Mouse (Mus musculus) frontal cortex, adult 2 months (tissue): ENCODE results near the gene Bcl2l13. TPM values are rescaled to one million over a fixed set of nuclear protein-coding genes. Genes with fewer than 3 reads are reported as not detected.

Source experiments
- DNase-seq, 2 experiments: peaks; one replicate each; pipeline ENCODE4 v3.0.0; 2022; ENCODE audit warnings: low spot score in 1 of 2; ENCODE audit errors: extremely low spot score in 1 of 2
- polyA plus RNA-seq: library from polyadenylated mRNA; depleted of rRNA; stranded (reverse); fragments of >200 nt; gene quantifications from 2 replicates; pipeline ENCODE4 v1.2.3, GENCODE M21; 2012; rRNA removed

The Bcl2l13 gene
- polyA plus RNA-seq, 1 experiment, result 23.8 TPM

GRCm38 (mm10) chr6:120926880-120927279 is 90.9 kb downstream of the Bcl2l13 start:
- no peak for DNase-seq

GRCm38 (mm10) chr6:120927765-120928164 is 91.8 kb downstream of the Bcl2l13 start:
- no peak for DNase-seq

DNA sequence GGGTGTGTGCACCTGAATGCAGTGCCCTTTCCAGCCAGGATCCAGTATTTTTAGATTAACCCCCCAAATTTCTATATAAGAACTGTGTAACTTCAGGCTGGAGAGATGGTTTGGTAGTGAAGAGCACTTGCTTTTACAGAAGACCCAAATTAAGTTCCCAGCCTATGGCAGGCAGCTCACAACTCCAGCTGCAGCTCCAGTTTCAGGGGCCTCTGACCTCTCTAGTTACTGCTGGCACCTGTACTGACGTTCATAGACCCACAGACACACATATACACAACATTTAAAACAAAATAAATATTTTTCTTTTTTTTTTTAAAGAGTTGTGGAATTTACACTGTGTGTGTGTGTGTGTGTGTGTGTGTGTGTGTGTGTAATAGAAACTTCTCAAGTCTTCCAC is 93.4 kb downstream of the Bcl2l13 start:
- DNase-seq, result no peak

DNA sequence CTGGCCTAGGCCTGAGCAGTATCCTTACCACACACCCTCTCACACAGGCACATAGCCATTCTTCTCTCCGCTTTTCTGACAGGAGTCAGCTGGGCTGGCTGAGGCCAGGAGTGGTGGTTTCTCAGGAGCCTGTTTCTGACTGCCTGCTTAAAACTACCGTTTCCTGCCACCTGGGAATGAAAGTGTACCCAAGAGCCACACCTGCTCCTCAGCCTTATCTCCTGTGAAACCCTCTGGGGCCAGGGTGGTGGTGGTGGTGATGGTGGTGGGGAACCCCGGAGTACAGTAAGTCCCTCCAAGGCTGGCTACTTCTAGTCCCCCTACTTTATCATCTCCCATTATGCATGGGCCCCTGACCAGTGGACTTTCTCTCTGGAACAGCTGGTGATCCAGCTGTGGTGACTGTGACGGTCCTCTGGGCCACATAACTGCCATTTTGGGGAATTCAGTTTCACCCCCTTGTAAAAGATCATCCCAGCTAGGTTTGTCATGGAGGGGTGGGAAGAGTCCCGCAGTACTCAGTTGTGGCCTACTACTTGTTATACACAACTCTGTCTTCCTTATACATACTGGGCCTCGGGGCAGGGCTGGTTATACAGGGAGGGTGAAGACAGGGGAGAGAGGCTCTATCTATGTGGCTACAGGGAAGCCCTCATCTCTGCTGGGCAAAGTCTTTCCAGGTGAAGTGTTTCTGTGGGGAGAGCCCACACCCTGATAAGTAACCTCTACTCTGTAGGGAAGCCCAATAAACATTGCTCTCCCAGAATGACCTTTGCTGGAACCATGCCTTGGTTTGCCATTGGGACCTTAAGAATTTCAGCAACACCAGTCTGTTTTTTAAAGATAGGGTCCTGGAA is 94.7 kb downstream of the Bcl2l13 start:
- DNase-seq, result no peak

- DNase-seq, result no peak
Measured at GRCm38 (mm10) chr6:120932597-120932996, 96.6 kb downstream of the Bcl2l13 start.

GRCm38 (mm10) chr6:120933670-120934069 is 97.7 kb downstream of the Bcl2l13 start:
- DNase-seq, result no peak

DNA sequence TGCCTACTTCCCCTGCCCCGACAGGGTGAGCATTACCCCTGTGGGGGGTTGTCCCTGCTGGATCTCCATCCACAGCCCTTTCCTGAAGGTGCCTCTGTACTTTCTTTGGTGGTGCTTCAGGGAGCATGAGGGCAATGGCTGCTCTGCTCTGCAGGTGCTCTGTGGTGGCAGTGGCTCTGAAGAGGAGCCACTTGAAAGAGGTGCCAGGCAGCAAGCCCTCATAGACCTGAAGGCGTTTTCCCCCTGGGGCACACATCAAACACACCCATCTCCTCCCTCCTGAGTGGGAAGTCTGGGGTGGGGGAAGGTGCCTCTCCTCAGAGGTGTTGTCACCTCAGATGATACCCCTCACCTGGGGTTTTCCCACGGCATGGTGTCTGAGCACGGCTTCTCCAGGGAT is 98.2 kb downstream of the Bcl2l13 start:
- DNase-seq, result no peak

DNA sequence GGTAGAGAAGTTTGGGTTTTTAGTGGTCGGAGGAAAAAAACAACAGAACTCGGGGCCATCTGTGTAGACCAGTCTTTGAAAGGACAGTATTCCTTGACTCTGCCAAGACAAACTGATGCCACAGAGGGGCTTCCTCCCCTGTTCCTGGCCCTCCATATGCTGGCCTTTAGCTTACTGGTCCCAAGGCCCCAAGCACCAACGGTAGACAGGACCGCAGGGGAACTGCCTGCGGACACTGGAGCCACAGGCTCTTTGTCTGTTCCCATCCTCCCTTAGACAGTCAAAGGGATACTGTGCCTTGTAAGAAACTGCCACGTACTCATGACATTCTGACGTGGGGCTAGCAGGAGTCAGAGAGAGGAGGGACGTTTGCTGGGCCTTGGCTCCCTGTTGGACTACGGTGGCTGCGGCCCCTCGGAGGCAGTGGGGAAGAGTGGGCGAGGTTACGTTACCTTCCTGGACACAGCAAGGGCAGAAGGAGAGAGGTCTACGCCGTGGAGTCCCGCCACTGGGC is 101.1 kb downstream of the Bcl2l13 start:
- DNase-seq, result no peak

DNA sequence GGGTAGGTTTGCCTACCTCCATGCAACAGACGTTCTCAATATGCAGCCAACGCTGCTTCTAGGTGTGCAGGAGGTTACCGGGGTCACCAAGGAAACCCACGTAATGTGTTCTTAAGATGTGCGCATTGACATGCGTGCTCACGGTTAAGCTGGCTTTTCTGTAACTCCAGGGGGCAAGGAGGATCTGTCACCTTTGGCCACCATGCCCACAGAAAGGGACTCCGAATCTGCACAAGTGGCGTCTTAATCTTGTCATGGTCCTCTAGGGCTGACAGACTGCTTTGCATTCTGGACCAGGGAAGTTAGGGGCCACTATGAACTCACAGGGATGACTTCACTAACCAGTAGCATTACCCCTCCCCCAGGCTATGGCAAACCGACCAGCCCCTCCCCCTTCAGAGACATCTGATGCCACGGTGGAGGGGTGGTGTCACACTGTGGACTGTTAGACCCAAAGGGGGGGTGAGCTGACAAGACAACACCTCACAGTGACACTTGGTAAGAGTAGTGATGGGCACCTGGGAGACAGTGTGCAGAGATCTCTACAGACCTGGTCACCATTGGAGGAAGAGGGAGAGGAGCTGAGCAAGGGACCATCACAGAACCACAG is 102.1 kb downstream of the Bcl2l13 start:
- DNase-seq, result no peak

GRCm38 (mm10) chr6:120938763-120939450 is 102.9 kb downstream of the Bcl2l13 start:
- no peak for DNase-seq

DNA sequence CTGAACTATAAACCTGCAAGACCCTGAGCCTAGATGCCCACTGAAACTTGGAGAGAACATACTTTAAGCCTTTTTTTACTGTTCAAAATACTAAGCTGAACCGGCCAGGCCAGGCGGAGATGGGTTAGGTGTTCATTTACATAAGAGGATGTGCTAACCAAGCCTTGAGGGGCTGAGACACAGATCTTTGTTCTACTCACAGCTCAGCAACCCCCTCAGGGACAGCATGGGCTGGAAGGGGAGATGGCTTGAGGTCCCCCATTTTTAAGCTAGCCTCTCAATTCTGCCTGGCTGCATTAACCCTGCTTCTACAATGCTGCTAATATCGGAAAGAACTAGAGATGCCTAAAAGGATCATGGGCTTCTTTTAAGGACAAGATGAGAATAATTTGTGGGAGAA is 103.8 kb downstream of the Bcl2l13 start:
- DNase-seq, result no peak

DNA sequence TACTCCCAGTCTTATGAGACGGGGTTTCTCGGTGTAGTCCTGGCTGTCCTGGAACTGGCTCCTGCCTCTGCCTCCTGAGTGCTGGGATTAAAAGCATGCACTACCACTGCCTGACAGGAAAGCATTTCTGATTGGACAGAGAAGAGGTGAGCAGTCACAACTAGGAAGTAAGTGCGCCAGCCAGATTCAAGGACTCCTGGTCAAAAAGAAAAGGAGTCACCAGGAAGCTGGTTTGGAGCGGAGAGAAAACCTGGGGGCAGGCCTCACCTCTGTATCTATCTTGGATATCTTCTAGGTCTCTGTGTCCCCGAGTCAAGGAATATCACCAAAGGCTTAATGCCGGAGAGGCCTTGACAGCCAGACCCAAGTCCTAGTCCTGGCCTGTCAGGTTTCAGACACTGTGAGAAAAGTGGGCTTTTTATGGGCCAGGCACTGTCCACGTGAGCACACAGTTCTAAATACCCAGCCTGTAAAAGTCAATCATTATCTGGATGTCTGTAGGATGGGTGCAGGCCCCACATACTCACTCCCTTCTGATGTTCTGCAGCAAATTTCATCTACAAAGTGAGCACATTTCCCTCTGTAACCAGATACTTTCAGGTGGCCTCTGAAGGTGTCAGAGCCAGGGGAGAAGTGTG is 104.6 kb downstream of the Bcl2l13 start:
- no peak for DNase-seq

DNA sequence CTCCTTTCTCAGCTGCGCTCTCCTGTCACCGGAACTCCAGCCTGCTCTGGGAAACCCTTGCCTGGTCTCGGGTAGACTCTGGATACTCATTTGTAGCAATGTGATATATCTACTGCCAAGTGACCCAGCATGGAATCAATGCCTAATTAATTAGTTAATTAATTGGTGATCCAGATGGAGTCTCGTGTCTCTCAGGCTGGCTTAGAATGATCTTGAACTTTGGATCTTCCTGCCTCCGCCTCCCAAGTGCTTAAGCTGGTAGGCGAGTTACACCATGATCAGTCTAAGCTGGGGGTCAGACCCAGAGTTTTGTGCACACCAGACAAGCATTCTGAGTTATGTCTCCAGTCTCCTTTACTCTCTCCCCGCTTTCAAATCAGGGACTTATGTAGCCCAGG is 105.1 kb downstream of the Bcl2l13 start:
- DNase-seq, result no peak

GRCm38 (mm10) chr6:120941575-120941974 is 105.6 kb downstream of the Bcl2l13 start:
- DNase-seq, result peak in 1 of 2 experiments; percentile 51

Other genes starting within 250 kb of the Bcl2l13 start
- gene Cecr2, start 169.8 kb upstream of the Bcl2l13 start, polyA plus RNA-seq, result 2.8 and 3.2 TPM in 2 replicates
- gene Slc25a18, start 62.6 kb upstream of the Bcl2l13 start, polyA plus RNA-seq, result 123 and 130 TPM in 2 replicates
- gene Atp6v1e1, start 13.4 kb upstream of the Bcl2l13 start, polyA plus RNA-seq, result 566 and 574 TPM in 2 replicates
- gene Bid, start 80.6 kb downstream of the Bcl2l13 start, polyA plus RNA-seq, result 19.7 and 20.1 TPM in 2 replicates